Mouse (Mus musculus) kidney, postnatal 10 days (tissue): ENCODE measurements around the gene BC052040.

Experiments
- DNase-seq: peaks from one replicate; pipeline ENCODE4 v3.0.0; 2021; ENCODE audit warnings: mixed read lengths

BC052040 gene

GRCm38 (mm10) chr2:115717535-115717934, 136.0 kb downstream of the BC052040 start:
- no peak for DNase-seq

DNA sequence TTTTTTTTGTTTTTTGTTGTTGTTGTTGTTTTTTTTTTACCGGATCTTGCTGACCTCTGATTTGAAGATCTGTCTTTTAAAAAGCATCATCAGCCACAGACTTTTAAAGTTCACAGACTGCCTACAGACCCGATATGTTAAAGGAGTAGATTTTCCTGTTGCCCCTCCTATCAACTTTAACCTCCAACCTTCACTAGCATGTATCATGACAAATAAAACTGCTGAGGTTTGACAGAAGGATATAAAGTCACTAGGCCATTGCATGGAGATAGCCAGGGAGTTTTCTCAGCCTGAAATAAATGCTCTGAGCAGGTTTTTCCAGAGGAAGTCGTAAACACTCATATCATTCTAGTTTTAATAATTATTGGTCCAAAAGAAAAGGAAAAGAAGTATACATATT, 136.5 kb downstream of the BC052040 start:
- no peak for DNase-seq

GRCm38 (mm10) chr2:115723452-115723851, 141.9 kb downstream of the BC052040 start:
- DNase-seq, result no peak

DNA sequence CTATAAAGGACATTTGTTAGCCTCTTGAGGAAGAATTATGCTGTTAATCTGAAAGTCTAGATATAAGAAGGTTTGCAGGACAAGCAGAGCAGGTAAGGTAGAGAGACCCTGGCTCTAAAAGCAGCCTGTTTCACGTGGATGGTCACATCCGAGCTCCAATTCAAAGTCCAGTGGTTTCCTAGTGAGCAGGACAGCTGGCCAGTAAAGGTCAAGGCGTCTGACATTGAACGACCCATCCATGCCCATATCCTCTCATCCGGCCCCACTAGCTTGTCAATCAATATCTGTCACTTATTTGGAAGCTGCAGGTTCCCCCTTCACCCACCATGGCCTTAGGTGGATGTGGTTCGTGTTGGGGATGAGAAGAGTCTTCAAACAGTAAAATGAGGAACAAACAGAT, 142.7 kb downstream of the BC052040 start:
- no peak for DNase-seq

DNA sequence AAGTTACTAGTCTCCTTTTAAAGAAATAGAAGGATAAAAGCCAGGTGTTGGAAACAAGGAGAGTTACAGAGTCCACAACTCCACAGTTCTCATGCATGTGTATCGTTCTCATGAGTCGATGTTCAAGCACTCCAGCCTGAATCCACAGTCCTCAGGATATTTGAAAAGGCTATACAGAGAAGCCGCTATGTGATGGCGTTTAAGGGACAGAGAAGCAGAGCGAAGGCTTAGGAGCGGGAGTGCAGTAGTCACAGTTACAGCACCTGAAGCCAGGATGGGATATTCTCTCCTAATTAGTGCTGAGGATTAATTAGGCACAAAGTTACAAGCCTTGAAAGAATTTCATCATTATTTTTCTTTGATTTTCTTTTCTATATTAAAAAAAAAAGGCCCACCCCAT, 143.2 kb downstream of the BC052040 start:
- no peak for DNase-seq

- no peak for DNase-seq
Observed at GRCm38 (mm10) chr2:115725503-115725902, 144.0 kb downstream of the BC052040 start.

- DNase-seq, result no peak
Observed at GRCm38 (mm10) chr2:115725926-115726325, 144.4 kb downstream of the BC052040 start.

DNA sequence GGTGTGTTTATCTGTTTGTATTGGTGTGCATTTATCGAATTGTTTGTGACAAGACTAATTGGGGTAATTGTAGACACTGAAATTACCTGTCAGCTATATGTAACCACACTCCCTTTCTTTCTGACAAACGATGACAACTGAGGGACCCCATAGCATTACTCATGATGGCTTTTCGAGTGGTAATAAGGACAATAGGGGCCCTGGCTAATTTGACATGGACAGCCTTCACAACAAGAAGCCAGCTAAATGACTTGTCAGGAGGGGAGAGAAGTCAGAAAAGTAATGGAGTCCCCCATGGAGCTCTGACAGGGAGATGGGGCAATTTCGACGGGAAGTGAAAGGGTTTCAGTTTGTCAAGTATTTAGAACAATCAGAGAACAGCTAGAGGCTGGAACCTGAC, 145.3 kb downstream of the BC052040 start:
- DNase-seq, result no peak

- no peak for DNase-seq
Observed at GRCm38 (mm10) chr2:115728627-115729026, 147.1 kb downstream of the BC052040 start.

- no peak for DNase-seq
Observed at GRCm38 (mm10) chr2:115730502-115730901, 149.0 kb downstream of the BC052040 start.

- no peak for DNase-seq
Observed at GRCm38 (mm10) chr2:115731171-115731570, 149.7 kb downstream of the BC052040 start.

- no peak for DNase-seq
Observed at GRCm38 (mm10) chr2:115732572-115732971, 151.1 kb downstream of the BC052040 start.

DNA sequence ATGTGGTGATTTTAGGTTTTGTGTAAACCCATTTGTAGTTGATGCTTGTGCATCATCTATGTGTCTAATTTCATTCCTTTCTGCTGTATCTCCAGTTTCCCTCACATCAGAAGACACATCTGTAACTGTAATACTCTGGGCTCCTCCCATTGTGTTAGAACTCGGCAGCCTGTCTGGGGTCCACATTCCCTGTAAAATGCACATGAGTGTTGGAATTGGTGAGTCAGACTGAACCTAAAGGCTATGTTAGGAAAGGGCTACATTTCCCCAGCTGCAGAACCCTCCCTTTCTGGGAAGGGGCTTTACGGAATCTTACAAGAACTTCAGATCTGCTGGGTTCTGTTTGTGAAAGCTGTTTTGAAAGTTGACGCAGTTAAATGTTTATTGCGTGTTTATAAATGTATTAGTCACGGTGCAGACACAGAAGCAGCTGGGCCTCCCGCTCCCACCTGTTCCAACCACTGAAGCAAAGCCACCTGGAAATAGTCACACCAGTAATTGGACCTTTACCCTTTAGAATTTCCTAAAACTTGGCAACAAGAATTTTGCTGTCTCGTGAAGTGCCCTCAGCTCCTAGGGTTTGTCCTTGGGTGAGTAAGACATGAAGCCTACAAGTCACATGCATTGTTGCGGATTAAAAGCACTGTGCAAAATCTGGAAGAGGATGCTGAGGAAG, 151.6 kb downstream of the BC052040 start:
- no peak for DNase-seq

DNA sequence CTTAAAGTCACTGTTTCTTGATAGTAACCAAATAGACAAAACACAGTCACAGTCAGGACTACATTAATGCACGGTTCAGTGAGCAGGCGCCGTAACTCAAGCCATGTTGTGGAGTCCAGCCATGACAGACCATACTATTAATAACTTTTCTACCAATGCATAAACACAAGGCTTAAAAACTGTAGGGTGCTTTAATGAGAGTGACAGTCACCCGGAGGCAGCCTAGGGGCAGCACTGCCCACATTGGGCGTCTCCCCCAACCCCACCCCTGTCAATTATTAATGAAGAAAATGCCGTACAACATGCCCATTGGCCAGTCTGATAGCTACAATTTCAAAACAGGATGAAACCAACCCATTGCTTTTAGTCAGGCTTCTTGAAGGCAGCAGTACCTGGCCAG, 153.3 kb downstream of the BC052040 start:
- no peak for DNase-seq

GRCm38 (mm10) chr2:115736416-115736815, 154.9 kb downstream of the BC052040 start:
- peak; percentile 24 for DNase-seq

GRCm38 (mm10) chr2:115737966-115738365, 156.4 kb downstream of the BC052040 start:
- no peak for DNase-seq

GRCm38 (mm10) chr2:115742061-115742460, 160.5 kb downstream of the BC052040 start:
- DNase-seq, result no peak

DNA sequence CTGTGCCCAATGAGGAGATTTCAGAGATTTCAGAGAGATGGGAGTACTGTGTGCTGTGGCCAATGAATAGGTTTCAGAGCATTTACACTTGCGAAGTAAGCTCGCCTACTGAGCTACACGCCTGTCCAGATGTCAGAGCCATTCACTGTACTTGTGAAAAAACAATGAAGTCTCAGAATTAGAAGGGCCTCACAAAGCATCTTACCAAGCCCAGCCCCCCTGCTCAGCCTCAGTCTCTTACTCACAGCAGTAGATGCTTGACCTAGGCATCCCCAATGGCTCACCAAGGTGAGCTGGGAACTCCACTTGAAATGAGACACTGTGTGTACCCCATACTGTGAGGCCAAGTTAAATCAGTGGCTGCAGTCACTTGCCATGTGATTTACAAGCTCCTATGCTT, 166.1 kb downstream of the BC052040 start:
- no peak for DNase-seq

DNA sequence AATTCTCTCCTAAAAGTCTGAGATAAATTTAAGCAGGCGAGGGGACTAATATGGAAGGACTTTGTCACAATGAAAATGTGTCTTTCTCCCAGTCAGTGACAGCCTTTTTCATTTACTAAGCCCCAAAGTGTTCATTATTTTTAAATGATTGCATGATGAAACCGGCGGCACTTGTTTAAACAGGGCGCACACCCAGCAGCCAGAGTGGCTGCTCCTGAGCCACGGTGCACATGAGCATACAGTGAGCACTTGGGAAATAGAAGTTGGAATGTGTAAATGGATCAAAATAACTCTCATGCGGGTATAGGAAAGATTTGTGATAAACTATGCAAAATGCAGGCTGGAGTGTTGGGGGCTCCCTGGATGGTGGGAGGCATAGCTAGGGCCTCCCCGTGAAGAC, 169.7 kb downstream of the BC052040 start:
- no peak for DNase-seq

GRCm38 (mm10) chr2:115757685-115758084, 176.2 kb downstream of the BC052040 start:
- DNase-seq, result no peak

GRCm38 (mm10) chr2:115758542-115758941, 177.0 kb downstream of the BC052040 start:
- peak; percentile 30 for DNase-seq

DNA sequence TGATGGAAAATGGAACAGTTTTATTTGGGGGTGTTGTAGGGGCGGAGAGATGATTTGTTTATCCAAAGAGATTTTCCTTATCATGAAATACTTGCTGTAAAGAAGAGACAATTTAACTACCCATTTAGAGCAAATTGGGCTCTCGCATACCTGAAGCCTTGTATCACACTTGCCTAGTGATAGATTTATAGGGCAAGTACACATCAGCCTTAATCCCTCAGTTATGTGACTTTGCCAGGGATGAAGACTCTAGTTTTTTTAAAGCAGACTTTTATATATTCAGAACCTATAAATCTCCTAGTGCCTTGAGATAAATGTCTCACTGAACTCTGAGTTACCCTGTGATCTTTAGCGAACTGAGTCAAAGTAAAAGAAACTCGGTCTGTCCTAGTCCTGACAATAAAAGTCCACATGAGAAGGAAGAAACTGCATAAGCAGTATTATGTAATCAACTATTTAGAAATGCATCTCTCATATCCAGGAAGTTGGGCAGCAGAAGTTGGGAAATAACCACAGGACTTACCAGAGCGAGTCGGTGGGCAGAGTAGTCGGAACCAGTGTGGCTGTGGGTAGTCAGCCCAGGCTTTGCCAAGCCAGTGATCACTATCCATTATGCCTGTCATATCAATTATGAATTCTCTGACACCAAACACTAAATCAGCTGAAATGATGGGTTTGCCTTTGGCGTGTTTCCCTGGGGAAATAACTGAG, 183.2 kb downstream of the BC052040 start:
- no peak for DNase-seq

DNA sequence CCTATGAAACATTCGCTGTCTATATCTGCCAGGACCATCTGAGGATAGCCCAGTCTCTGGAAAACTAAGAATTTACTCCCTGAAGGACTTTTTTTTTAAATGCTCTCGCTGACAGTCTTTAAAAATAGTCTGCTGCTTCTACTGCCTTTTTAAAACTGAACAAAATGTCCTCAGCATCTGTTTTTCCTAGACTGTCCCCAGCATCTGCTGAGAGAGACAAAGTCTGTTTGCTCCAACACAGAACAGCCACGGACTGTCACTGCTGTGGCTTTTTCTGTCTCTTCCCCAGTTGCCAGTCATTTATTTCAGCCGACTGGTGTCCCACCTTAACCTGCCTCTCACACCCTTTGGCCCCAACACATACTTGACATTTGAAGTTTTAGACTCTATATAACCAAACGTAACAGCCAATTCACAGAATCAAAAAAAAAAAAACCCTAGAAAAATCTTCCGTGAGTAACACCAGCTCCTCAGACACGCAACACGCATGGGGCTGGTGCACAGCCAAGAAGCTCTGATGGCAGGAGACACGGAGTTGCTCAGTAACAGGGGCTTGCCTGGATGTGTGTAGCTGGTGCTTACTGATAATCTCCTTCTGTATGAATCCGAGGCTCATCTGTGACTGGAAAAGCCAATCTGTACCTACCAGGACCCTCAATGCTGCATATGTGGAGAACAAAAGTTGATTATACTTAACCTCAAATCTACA, 188.2 kb downstream of the BC052040 start:
- DNase-seq, result no peak

- DNase-seq, result no peak
Observed at GRCm38 (mm10) chr2:115772709-115773108, 191.2 kb downstream of the BC052040 start.
